In the genomic region with DNA sequence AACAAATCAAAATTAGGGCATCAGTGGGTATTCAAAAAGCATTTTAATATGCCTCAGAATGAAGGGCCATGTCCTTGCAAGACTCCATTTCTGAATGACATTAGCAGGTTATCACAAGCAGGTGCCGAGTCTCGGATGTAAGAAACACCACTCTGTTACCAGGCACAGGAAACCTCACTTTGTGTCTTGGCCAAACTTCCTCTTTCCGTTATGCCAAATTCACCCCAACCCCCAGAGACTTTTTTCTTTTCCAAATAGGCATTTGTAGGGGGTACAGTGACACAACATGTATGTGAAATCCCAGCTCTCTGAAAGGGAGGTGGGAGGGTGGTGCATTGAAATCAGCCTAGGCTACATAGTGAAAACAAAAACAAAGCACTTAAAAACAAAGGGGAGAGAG, we compare ENCODE assay signal across 12 mouse cellular contexts. TPM values are rescaled to one million over a fixed set of nuclear protein-coding genes. Genes with fewer than 3 reads are reported as not detected.
A peak's percentile ranks its signal among the peaks of the same experiment; 100 is the strongest.
DNase-seq lines count a peak whose midpoint lies in the region; ATAC-seq lines count a peak whose summit lies in the region.
"Had no signal": no experiment of that assay in that cellular context is flagged by ENCODE, and none has a peak within 500 bp of the region (broad histone marks: within the 10 kb centered on the region; RNA-seq: fewer than 3 reads in every experiment).

No protein-coding gene starts in this region.

- peak; percentile 66 for ATAC-seq in megakaryocyte progenitor cell, adult 5-6 weeks (replicated peaks; ENCODE audit: poor library complexity)

- peak; percentile 45 for DNase-seq in heart, adult 11 months
- DNase-seq in heart, adult 9 months (ENCODE audit: low spot score in 2 of 2): no peak
- DNase-seq in 416B (ENCODE audit: low read depth) (peak; percentile 68), MEL-GATA-1-ER (ENCODE audit: extremely low read depth, low read depth) (peak; percentile 48)
- no peak for DNase-seq in cerebellum, adult 9-10 months
- DNase-seq in kidney, adult 8-10 months: no peak
- DNase-seq in cerebellum, adult 11-12 months: no peak
- DNase-seq: adrenal gland, postnatal 25 days; kidney, adult 18-20 months; kidney, postnatal 36 days; right cerebral cortex, adult 18-20 months had no signal

RNA-seq across cellular contexts. Expression of gene Cdc14a, which starts 12.3 kb away (rescaled TPM):
- 26.7 and 28.5 TPM in 2 replicates for total RNA-seq in megakaryocyte progenitor cell, adult 5-6 weeks (2015)
- 25.9 and 30.7 TPM in 2 replicates for total RNA-seq in megakaryocyte progenitor cell, adult 5-6 weeks (2017)

Comparison
In these comparisons a context has a peak if more than half of its experiments do, and no peak if none do; other contexts are left out.
1. DNase-seq: peak in heart, adult 11 months (single experiment), 416B (single experiment) and MEL-GATA-1-ER (single experiment); none in heart, adult 9 months (0 of 2), cerebellum, adult 9-10 months (single experiment), kidney, adult 8-10 months (0 of 2) and cerebellum, adult 11-12 months (single experiment).